Mouse (Mus musculus) forebrain, embryonic 13.5 days (tissue): ENCODE data around the gene Vamp5. TPM values are rescaled to one million over a fixed set of nuclear protein-coding genes. Genes with fewer than 3 reads are reported as not detected.

Source experiments
- ATAC-seq: fragments of 200-750 bp; cut with Nextera tagmentation; 2 replicates; pipeline ENCODE4 v1.8.0; 2017
- H3K27ac ChIP-seq: fragments of 300-500 bp; sonication (generic); 2 replicates; pipeline ENCODE4 v1.5.1; 2015; ENCODE audit warnings: inconsistent platforms, mild to moderate bottlenecking, moderate library complexity
- H3K27me3 ChIP-seq: fragments of 300-500 bp; sonication (generic); 2 replicates; pipeline ENCODE4 v1.6.1; 2015; ENCODE audit warnings: mild to moderate bottlenecking, inconsistent platforms
- H3K36me3 ChIP-seq: fragments of 300-500 bp; sonication (generic); 2 replicates; pipeline ENCODE4 v1.6.1; 2015; ENCODE audit warnings: mild to moderate bottlenecking, inconsistent platforms; ENCODE audit not compliant: poor library complexity, severe bottlenecking
- H3K4me1 ChIP-seq: fragments of 300-500 bp; sonication (generic); 2 replicates; pipeline ENCODE4 v1.6.1; 2015; ENCODE audit warnings: inconsistent platforms
- H3K4me2 ChIP-seq: fragments of 300-500 bp; sonication (generic); 2 replicates; pipeline ENCODE4 v1.6.1; 2015; ENCODE audit warnings: inconsistent platforms, mild to moderate bottlenecking, moderate library complexity
- H3K4me3 ChIP-seq: fragments of 300-500 bp; sonication (generic); 2 replicates; pipeline ENCODE4 v1.5.1; 2015; ENCODE audit warnings: mild to moderate bottlenecking, inconsistent platforms
- H3K9ac ChIP-seq: fragments of 300-500 bp; sonication (generic); 2 replicates; pipeline ENCODE4 v1.6.1; 2015; ENCODE audit warnings: mild to moderate bottlenecking, inconsistent platforms
- H3K9me3 ChIP-seq: fragments of 300-500 bp; sonication (generic); replicated peaks from 2 replicates; pipeline ENCODE4 v1.6.1; 2016; ENCODE audit warnings: inconsistent platforms
- WGBS: fragments of 180-500 bp; shearing (Covaris S2); methylation state at CpG from one replicate; pipeline ENCODE4 v1.1.7; 2015; 5-methylcytosine and 5-hydroxymethylcytosine counted together
- polyA plus RNA-seq: library from polyadenylated mRNA; unstranded; fragments of >200 nt; fragmentation: Nextera tagmentation; extraction: Ambion mirVana; gene quantifications from 2 replicates; pipeline ENCODE4 v1.2.1, GENCODE M21; 2015

Vamp5 gene
- polyA plus RNA-seq, 1 experiment from 2014 or later = 10.1 TPM

GRCm38 (mm10) chr6:72388266-72388665 is 8.0 kb upstream of the Vamp5 start:
- H3K4me2 ChIP-seq = no peak overlapping the region
- no peak overlapping the region for H3K9ac ChIP-seq
- peaks cover 14% of the 10 kb centered on the region; the same call in 1 of the 2 replicates for H3K27me3 ChIP-seq
- H3K27ac ChIP-seq = no peak overlapping the region
- no peak for ATAC-seq
- H3K4me1 ChIP-seq = peaks cover 14% of the 10 kb centered on the region
- no peaks in the 10 kb centered on the region for H3K9me3 ChIP-seq
- H3K4me3 ChIP-seq = no peak overlapping the region
- WGBS = 73% methylated on average over 10 of the region's 10 CpGs
- no peaks in the 10 kb centered on the region for H3K36me3 ChIP-seq

- 83% methylated on average over 3 of the region's 3 CpGs for WGBS
- no peak overlapping the region for H3K4me3 ChIP-seq
- H3K27me3 ChIP-seq = peaks cover 14% of the 10 kb centered on the region; the same call in 1 of the 2 replicates
- H3K36me3 ChIP-seq = no peaks in the 10 kb centered on the region
- H3K9ac ChIP-seq = no peak overlapping the region
- no peaks in the 10 kb centered on the region for H3K9me3 ChIP-seq
- ATAC-seq = no peak
- H3K4me1 ChIP-seq = peaks cover 14% of the 10 kb centered on the region
- H3K4me2 ChIP-seq = no peak overlapping the region
- H3K27ac ChIP-seq = no peak overlapping the region
Observed at GRCm38 (mm10) chr6:72387816-72388215, 7.5 kb upstream of the Vamp5 start.

GRCm38 (mm10) chr6:72386561-72386960 is 6.3 kb upstream of the Vamp5 start:
- no peak overlapping the region for H3K4me3 ChIP-seq
- no peak overlapping the region for H3K27ac ChIP-seq
- H3K4me2 ChIP-seq = no peak overlapping the region
- no peaks in the 10 kb centered on the region for H3K36me3 ChIP-seq
- WGBS = 88% methylated on average over 2 of the region's 2 CpGs
- H3K4me1 ChIP-seq = peaks cover 14% of the 10 kb centered on the region
- ATAC-seq = no peak
- no peak overlapping the region for H3K9ac ChIP-seq
- no peaks in the 10 kb centered on the region for H3K9me3 ChIP-seq
- peaks cover 14% of the 10 kb centered on the region for H3K27me3 ChIP-seq

- Histone ChIP-seq H3K27me3 (peaks cover 21% of the 10 kb centered on the region), H3K4me1 (peaks cover 13% of the 10 kb centered on the region), H3K9ac (no peak overlapping the region), H3K36me3 (no peaks in the 10 kb centered on the region), H3K4me3 (no peak overlapping the region), H3K4me2 (no peak overlapping the region), H3K27ac (no peak overlapping the region), H3K9me3 (no peaks in the 10 kb centered on the region)
- ATAC-seq = no peak
- WGBS = 87% methylated on average over 4 of the region's 4 CpGs
Observed at GRCm38 (mm10) chr6:72385258-72385657, 5.0 kb upstream of the Vamp5 start.

GRCm38 (mm10) chr6:72383952-72384351 is 3.7 kb upstream of the Vamp5 start:
- no peak overlapping the region for H3K9ac ChIP-seq
- ATAC-seq = no peak
- H3K4me3 ChIP-seq = no peak overlapping the region
- H3K36me3 ChIP-seq = no peaks in the 10 kb centered on the region
- peaks cover 24% of the 10 kb centered on the region for H3K27me3 ChIP-seq
- 92% methylated on average over 7 of the region's 7 CpGs for WGBS
- peaks cover 7% of the 10 kb centered on the region; the same call in 1 of the 2 replicates for H3K4me1 ChIP-seq
- no peaks in the 10 kb centered on the region for H3K9me3 ChIP-seq
- H3K4me2 ChIP-seq = no peak overlapping the region
- H3K27ac ChIP-seq = no peak overlapping the region

- Histone ChIP-seq H3K27ac (no peak overlapping the region), H3K27me3 (peaks cover 30% of the 10 kb centered on the region), H3K4me2 (no peak overlapping the region), H3K4me1 (peaks cover 7% of the 10 kb centered on the region; the same call in 1 of the 2 replicates), H3K9me3 (no peaks in the 10 kb centered on the region), H3K9ac (no peak overlapping the region), H3K36me3 (no peaks in the 10 kb centered on the region), H3K4me3 (no peak overlapping the region)
- no peak for ATAC-seq
- WGBS = 84% methylated on average over 6 of the region's 6 CpGs
Observed at GRCm38 (mm10) chr6:72383142-72383820, 3.0 kb upstream of the Vamp5 start.

GRCm38 (mm10) chr6:72382494-72382893 is 2.2 kb upstream of the Vamp5 start:
- Histone ChIP-seq H3K4me2 (no peak overlapping the region), H3K4me3 (no peak overlapping the region), H3K27me3 (peaks cover 37% of the 10 kb centered on the region), H3K9ac (no peak overlapping the region), H3K9me3 (no peaks in the 10 kb centered on the region), H3K36me3 (no peaks in the 10 kb centered on the region), H3K27ac (no peak overlapping the region), H3K4me1 (peaks cover 7% of the 10 kb centered on the region; the same call in 1 of the 2 replicates)
- no peak for ATAC-seq
- 78% methylated on average over 6 of the region's 6 CpGs for WGBS

GRCm38 (mm10) chr6:72379377-72380130 is 714 bp downstream of the Vamp5 start:
- Histone ChIP-seq H3K27ac (no peak overlapping the region), H3K27me3 (peaks cover 37% of the 10 kb centered on the region), H3K4me3 (peak overlapping the region; percentile 44), H3K4me2 (peak overlapping the region; percentile 66), H3K9me3 (no peaks in the 10 kb centered on the region), H3K9ac (0 out of 2 replicates have a peak overlapping the region, but pooled peaks have one; percentile 59), H3K36me3 (no peaks in the 10 kb centered on the region), H3K4me1 (peaks cover 7% of the 10 kb centered on the region; the same call in 1 of the 2 replicates)
- ATAC-seq = no peak
- 46% methylated on average over 7 of the region's 7 CpGs for WGBS

GRCm38 (mm10) chr6:72378510-72379234 is 1.6 kb downstream of the Vamp5 start:
- H3K27me3 ChIP-seq = peaks cover 37% of the 10 kb centered on the region
- no peaks in the 10 kb centered on the region for H3K9me3 ChIP-seq
- H3K9ac ChIP-seq = no peak overlapping the region
- no peak overlapping the region for H3K4me2 ChIP-seq
- 87% methylated on average over 8 of the region's 8 CpGs for WGBS
- peaks cover 7% of the 10 kb centered on the region; the same call in 1 of the 2 replicates for H3K4me1 ChIP-seq
- no peaks in the 10 kb centered on the region for H3K36me3 ChIP-seq
- ATAC-seq = no peak
- H3K27ac ChIP-seq = no peak overlapping the region
- H3K4me3 ChIP-seq = no peak overlapping the region

GRCm38 (mm10) chr6:72374820-72375563 is 5.3 kb downstream of the Vamp5 start:
- no peak overlapping the region for H3K4me3 ChIP-seq
- ATAC-seq = no peak
- H3K4me1 ChIP-seq = 0 out of 2 replicates have a peak, but pooled peaks cover 1% of the 10 kb centered on the region
- no peaks in the 10 kb centered on the region for H3K36me3 ChIP-seq
- no peak overlapping the region for H3K27ac ChIP-seq
- H3K9ac ChIP-seq = no peak overlapping the region
- 85% methylated on average over 15 of the region's 15 CpGs for WGBS
- H3K27me3 ChIP-seq = peaks cover 27% of the 10 kb centered on the region
- no peaks in the 10 kb centered on the region for H3K9me3 ChIP-seq
- H3K4me2 ChIP-seq = no peak overlapping the region

GRCm38 (mm10) chr6:72374206-72374605 is 6.1 kb downstream of the Vamp5 start:
- Histone ChIP-seq H3K27ac (no peak overlapping the region), H3K9me3 (no peaks in the 10 kb centered on the region), H3K4me3 (no peak overlapping the region), H3K27me3 (peaks cover 19% of the 10 kb centered on the region), H3K4me1 (no peaks in the 10 kb centered on the region), H3K4me2 (no peak overlapping the region), H3K36me3 (no peaks in the 10 kb centered on the region), H3K9ac (no peak overlapping the region)
- WGBS = 72% methylated on average over 7 of the region's 7 CpGs
- no peak for ATAC-seq
